Mouse (Mus musculus) testis, adult 10 weeks (tissue): ENCODE results near the gene Kctd21. TPM values are rescaled to one million over a fixed set of nuclear protein-coding genes. Genes with fewer than 3 reads are reported as not detected.

Experiments used
- polyA plus RNA-seq: library from polyadenylated mRNA; stranded (reverse); fragments of 350-450 nt; fragmentation: Illumina TruSeq; extraction: RNeasy Lipid Tissue Mini Kit (QIAGEN cat#74804); gene quantifications from one replicate; pipeline ENCODE4 v1.2.3, GENCODE M21; 2014; ENCODE audit warnings: low read depth, low replicate concordance

The Kctd21 gene
- 1.2 TPM for polyA plus RNA-seq

GRCm38 (mm10) chr7:97331726-97332666, at the start of gene Kctd21, which contains the start of gene Usp35:
Gene Kctd21 (plus strand): TSS chr7:97332327.
Gene Usp35 (minus strand): TSS chr7:97332020.

Other genes starting within 250 kb of the Kctd21 start
- 0.21 TPM for gene Usp35, start 307 bp upstream of the Kctd21 start, polyA plus RNA-seq
- 44.0 TPM for gene Alg8, start 39.3 kb downstream of the Kctd21 start, polyA plus RNA-seq
- 57.3 TPM for gene Ndufc2, start 67.7 kb downstream of the Kctd21 start, polyA plus RNA-seq
- 0.71 TPM for gene Thrsp, start 85.4 kb downstream of the Kctd21 start, polyA plus RNA-seq
- 23.3 TPM for gene Kctd14, start 119.0 kb downstream of the Kctd21 start, polyA plus RNA-seq
- gene Ints4, start 148.6 kb downstream of the Kctd21 start, polyA plus RNA-seq, result 88.6 TPM
- 15.7 TPM for gene Aamdc, start 247.2 kb downstream of the Kctd21 start, polyA plus RNA-seq
- gene Rsf1, start 247.6 kb downstream of the Kctd21 start, polyA plus RNA-seq, result 30.8 TPM